Mouse (Mus musculus) E14TG2a.4 (cell line): ENCODE data around the gene Thsd4.

ENCODE experiments used
- CTCF ChIP-seq: conservative IDR thresholded peaks from 2 replicates; pipeline ENCODE4 v1.5.1; 2014; ENCODE audit warnings: low read length
- POU5F1 ChIP-seq: IDR thresholded peaks from 2 replicates; pipeline ENCODE4 v1.6.1; 2014; ENCODE audit warnings: low read length, borderline replicate concordance

- TF ChIP-seq POU5F1 (no peak), CTCF (peak; percentile 83)
Observed at GRCm38 (mm10) chr9:59989864-59990263, 532.0 kb downstream of the Thsd4 start.
